Mouse (Mus musculus) urinary bladder, postnatal 25 days (tissue): ENCODE results near the gene Gm49369.
"Not testable (repeated sequence)": the region's sequence is repeated elsewhere in the genome, so short reads cannot be mapped to it uniquely, and the experiment has no call there.

Experiments used
- DNase-seq: peaks from one replicate; pipeline ENCODE4 v3.0.0; 2022; ENCODE audit warnings: low spot score

The Gm49369 gene

DNA sequence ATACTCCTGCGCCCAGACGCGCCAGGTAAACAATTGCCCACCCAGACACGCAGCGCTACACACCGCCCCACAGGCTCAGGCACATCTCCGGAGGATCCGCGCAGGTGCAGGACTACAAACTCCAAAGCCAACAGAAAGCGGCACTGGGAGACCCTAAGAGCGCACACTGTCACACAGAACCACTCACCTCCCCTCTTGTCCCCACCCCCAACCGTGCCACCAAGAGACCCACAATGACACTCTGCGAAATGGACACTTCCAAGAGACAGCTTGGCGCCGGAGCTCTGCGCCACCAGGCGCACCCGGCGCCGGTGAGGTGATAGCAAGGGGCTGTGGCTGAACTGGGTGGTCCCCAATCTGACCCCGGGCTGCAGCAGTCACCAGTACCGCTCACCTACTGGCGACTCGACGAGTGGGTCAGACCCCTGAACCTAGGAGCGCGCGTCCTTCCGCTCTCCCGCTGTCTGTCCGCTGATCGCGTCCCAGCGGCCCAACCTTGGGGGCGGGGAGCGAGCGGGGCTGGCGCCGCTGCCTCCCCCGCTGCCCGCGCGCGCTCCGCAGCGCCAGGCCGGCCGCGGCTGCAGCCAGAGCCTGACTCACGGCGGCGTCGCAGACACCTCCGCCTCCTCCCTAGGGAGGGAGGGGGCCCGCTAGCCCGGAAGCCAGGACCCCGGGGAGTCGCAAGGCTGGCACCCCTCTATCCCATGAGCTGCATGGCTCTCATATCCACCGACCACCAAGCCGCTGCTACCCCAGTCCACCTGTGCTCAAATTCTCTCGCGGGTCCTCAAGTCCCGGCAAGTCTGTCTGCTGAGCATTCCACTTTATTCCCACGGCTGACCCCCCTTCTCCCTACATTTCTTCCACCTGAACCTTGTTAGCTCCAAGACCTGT is 10.5 kb downstream of the Gm49369 start:
- DNase-seq = no peak

DNA sequence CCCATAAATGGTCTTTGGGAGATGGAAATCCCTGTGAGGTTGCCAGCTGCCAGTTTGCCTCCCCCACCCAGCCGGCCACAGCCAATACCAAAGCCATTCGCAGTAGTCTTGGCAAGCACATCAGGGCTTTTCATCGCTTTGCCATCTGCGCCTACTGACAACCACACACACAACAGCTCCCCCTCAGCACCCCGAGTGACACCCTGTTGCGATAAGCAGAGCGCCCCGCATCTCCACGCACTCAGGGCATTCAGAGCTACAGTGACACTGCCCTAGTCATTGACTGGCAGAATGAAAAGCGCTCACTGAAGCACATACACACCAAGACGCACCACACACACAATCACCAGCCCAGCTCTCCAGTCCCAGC is 11.1 kb downstream of the Gm49369 start:
- no peak for DNase-seq

DNA sequence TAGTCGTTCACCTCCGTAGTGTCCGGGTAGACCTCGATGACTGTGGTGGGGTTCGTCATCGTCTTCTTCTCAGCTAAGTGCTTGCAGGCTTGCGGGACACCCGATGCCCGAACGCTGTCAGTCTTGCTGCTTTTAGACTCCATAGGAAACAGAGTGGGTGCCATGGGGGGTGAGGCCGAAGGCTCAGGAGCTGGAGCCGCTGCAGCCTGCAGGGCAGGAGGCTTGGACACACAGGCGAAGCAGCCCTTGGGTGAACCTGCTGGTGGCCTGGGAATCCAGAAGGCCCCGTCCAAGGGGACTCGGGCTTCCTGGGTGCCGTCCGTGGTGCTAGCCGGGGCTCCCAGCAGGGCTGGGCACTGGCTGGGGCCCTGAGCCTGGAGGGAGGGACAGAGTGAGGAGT is 11.5 kb downstream of the Gm49369 start:
- DNase-seq = no peak

DNA sequence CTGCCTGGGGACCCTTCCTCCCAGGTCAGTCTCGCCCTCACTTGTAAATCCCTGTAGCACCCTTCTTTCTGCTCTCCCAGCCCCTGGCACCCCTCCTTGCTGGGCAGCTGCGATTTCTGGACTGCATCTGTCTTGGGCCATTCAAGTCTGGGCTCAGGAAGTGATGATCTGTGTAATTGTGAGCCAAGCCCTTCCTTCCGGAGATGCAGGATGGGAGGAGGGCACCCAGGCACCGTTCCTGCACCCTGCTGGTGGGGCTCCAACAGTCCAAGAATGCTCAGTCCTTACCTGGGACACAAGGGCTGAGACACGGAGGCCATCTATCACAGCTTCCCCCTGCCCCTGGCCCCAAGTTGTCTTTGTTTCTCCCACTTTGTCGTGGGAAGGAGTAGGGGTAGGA is 12.6 kb downstream of the Gm49369 start:
- DNase-seq = no peak

DNA sequence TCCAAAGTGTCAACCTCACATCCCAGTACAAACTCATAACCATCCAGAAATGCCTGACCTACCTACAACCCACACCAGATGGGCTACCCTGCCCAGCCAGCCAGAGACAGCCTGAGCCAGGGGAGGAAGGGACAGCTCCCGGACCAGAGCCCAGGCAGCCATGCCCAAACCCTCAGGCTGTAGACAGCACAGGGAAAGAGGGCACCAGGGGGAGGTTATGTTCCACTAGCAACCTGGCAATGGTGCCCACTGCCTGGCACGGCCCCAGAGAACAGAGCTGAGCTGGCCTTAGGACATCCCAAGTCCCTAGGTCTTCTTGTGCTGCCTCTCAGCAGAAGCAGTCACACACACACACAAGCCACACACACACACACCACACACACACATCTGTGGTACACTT is 13.6 kb downstream of the Gm49369 start:
- no peak for DNase-seq

DNA sequence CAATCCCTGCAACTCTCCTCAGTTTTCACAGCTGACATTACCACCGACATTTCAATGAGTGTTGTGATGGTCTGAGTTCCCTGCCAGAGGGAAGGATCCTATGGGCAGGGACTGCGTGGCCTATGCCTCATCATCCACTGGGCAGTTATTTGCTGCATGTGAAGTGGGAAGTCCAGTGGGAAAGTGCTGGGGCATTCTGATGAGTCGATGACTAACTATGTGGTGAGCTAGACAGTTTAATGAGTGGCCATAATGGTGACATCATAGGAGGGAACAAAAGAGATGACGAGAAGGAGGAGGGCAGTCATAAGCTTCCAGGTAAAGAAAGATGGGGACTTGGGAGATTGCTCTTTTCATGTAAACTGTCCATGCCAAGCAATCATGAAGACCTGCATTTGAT is 19.4 kb downstream of the Gm49369 start:
- no peak for DNase-seq

DNA sequence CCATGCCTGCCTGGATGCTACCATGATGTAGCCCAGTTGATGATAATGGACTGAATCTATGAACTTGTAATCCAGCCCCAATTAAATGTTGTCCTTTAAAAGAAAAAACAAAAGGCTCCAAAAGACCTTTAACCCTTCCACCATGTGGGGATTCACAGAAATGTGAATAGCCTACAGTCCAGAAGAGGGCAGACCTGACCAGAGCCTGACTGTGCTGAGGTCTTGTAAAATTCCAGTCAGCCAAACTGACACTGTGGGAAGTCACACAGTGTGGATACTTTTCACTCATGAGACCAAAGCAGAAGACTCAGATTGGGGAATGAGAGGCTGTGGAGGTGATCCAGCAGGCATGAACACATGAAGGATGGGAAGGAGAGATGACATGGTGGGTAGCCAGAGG is 21.7 kb downstream of the Gm49369 start:
- DNase-seq = no peak

DNA sequence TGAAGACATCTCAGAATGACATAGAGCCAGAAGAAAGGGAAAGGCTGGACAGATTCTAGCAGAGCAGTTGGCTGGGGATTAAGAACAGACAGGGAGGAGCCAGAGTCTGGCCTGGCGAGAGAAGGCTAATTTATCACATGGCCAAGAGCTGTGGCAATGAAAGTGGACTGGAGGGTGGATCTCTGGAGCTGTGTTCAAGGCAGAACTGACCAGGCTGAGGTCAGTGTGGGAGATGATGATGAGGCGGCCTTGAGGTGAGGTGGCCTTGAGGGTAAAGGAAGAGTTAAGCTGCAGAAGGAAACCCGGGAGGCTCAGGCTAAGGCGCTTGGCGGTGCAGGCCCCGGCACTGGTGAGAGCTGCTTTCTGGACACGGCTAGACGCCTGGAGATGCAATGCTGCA is 23.3 kb downstream of the Gm49369 start:
- DNase-seq = no peak

DNA sequence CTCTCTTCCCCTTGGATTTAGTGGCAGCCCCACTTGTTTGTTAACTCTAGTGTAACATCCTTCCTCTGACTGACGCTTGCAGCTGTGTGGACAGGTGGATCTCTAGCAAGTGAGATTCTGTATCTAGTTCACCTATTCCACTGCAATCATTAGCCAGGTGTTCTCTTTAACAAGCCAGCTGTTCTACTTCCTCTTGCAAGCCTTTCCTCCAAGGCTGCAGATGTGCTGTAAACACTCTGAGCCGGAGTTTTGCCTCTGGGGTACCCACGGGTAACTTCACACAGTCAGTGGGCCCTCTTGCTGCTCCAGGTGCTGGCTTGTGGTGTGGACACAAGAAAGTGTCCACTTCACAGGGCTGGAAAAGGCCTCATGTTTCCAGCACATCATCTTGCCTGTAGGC is 24.9 kb downstream of the Gm49369 start:
- DNase-seq = no peak

DNA sequence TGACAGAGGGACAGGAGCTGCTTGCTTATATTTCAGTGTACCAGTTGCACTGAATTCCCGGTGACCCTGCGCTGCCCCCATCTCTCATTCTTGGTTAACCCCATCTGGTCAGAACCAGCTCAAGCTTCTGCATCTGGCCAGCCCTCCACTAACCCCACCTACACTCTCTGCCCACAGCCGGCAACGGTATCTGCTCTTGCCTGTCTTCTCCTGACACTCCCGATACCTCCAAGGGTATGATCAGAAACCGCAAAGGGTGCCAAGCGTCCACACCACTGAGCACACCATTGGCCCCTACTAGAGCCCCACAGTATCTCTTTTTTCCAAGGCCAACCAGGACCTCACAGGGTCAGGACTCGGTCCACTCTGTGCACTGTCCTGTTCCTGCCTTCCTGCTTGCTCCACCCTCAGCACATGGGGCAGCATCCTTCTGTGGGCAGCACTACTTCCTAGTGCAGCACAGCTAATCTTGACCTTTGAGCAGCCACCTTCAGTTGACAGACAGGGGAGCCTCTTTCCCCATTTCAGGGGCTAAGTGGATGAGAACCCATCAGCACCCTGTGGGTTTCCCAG is 27.7 kb downstream of the Gm49369 start:
- DNase-seq = no peak

DNA sequence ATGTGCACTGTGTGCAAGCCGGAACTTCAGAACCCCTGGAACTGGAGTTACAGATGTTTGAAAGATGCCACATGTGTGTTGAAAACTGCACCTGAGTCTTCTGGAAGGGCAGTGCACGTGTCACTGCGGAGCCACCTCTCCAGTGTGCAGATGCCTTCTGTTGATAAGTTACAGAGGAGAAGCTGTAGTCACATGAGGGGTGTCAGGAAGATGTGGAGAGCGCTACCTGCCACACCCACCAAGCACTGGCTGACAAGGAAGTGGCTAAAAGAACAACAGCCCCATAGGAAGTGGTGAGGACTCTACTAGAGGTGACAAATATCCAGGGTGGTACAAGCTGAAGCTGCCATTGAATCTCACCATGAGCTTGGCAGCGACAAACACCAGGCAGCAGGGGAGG is 28.6 kb downstream of the Gm49369 start:
- DNase-seq = no peak

DNA sequence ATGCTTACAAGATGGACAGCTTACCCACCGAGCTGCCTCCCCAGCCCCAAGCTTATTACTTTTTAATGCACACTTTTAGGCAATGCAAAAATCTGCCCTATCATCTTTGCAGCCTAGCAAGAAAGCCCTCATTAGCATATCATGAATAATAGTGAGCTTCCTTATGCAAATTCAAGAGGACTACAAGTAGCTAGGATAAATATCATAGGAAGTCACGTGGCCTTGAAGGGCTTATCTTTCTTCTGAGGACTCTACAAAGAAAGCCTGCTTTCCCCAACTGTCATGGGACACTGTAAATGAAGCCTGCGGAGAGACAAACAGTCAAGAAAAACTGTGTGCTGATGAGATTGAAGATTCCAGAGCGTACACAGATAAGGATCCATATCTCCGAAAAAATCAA is 30.9 kb downstream of the Gm49369 start:
- no peak for DNase-seq

DNA sequence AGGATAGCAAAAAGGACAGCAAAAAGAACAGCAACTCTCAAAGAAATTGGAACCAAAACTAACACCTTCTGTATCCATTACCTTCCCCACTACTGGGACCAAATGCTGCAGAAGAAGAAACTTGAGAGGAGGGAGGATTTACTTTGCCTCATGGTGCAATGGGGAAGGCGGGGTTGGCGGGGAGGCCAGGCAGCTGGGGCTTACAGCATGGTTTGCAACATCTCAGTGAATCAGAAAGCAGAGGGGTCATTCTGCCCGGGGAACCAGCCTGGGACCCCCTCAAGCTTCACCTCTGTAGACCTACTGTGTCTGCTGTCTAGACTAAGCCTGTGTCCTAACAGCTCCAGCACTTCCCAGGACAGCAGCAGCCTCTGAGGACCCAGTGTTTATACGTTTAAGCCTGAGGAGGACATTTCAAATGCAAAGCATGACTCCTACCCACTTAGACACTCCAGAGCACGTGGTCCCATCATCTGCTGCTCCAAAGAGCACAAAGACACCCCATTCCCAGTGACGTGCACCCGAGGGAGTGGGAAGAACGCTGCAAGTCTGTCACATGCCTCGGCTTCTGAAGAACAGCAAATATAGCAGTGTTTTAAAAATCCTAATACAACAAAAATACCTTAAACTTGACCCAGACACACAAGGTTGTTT is 33.0 kb downstream of the Gm49369 start:
- DNase-seq = no peak

DNA sequence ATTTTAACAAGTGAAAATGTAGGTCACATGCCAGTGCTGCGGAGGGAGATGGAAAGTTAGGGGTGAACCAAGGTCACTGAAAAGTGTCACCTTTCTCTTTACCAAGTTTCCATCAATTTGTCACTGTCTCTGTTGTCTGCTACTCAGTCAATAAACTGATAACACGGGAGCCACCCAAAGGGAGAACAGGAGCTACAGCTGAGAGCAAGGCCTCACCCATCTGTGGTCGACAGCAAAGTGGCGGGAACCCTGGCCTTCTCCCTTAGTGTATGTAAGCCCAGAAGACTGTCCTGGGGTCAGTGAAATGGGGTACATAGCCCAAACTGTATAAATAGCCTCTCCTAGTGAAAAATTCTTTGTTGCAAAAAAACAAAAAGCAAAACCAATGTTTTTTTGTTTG is 34.9 kb downstream of the Gm49369 start:
- no peak for DNase-seq

DNA sequence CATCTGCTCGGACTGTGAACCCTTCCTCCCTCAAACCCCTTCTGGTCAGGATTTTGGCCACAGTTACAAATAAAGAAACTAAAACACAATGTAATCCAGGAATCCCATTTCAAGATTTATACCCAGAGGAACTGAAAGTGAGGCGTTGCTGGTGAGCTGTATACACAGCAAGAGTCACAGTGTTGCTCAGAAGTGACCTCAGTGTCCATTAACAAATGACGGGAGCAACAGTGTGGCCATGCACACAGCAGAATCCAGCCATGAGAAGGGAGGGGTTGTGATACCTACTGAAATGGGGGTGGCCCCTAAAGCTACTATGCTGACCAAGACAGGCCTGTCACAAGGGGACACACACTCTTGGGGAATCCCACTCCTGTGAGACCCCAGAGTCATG is 40.2 kb downstream of the Gm49369 start:
- DNase-seq = no peak

DNA sequence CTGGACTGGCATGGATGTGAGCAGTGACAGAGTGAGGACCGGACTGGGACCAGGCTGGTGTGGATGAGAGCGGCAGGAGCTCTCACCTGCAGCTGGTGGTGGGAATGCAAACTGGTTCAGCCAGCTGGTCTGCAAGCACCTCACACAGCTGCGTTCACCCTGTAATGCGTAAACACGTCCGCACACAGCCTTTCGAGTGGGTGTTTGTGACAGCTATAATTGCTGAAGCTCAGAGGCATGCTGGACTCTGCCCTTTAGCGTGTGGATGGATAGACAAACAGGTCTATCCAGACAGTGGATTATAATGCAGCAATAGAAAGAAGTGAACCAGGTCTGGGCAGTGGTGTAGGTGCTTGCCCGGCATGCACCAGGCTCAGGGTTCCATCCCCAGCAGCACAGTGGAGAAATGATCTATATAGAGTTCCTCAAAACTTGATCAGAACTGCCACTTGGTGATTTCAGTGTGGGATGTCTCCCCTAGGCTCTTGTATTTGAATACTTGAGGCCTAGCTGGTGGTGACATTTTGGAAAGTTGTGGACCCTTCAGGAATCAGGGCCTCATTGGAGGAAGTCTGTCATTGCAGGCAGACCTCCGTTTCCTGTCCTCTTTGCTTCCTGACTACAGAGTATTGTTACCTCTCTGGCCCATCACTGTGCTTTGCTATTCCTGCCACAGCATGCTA is 40.8 kb downstream of the Gm49369 start:
- DNase-seq = no peak

DNA sequence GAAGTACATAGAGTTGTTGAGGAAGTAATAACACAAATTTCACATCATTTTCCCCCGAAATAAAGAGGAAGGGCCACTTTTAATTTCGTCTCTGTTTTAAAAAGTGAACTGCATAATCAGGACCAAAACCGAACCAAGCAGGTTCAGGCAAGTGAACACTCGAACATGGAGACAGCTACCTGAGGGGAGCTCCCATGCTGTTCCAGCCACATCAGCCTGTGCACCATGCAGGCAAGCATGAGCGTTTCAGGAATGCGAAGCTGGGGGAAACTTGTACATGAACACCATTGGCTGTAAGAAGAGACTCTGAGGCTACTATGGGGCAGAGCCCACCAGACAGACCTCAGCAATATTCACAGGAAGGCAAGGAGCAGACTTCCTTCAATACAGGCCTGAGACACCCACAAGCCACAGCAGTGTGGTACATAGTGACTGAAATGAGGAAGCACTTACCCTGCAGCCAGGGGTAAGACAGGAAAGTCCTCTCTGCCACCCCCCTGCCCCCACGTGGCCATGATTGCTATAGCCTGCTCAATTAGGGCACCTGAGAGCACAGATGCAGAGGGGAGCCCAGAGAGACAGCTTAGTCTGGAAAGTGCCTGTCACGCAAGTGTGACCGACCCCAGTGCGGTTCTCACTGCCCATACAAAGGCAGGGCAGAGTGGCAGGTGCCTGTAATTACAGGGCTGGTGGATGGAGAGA is 42.0 kb downstream of the Gm49369 start:
- no peak for DNase-seq

DNA sequence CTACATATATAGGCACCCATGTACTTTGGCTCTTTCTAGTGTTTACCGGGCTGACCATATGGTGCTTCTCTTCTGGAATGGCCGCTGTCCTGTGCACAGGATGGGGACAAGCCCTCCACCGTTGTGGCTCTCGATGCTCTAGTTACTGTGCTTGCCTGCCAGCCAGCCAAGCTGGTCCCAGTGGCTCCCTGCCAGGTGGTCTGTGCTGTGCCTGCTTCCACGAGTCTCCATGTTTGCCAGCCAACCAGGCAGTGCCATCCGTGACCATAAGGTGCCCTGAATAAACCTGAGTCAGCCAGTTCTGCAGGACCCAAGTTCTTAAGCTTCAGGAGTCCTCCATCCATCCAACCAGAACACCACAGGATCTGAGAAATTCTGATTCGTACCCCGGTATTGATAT is 47.3 kb downstream of the Gm49369 start:
- DNase-seq = no peak

DNA sequence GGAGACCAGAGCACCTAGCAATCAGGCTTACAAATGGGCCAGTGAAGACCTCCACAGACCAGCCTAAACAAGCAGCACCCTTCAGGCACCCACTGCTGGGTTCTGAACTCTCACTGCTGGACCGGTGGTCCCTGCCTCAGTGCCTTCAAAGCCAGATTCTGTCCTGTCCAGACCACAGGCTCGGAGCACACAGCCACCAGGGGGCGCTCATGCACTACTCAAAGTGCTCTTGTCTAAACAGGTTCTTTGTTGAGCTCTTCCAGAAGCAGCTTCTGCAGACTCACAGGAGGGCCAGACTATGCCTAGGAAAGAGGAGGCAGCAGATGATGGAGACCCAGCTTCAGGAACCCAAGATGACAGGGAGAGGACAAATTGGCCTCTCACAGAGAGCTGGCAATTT is 48.2 kb downstream of the Gm49369 start:
- peak; percentile 94 for DNase-seq

DNA sequence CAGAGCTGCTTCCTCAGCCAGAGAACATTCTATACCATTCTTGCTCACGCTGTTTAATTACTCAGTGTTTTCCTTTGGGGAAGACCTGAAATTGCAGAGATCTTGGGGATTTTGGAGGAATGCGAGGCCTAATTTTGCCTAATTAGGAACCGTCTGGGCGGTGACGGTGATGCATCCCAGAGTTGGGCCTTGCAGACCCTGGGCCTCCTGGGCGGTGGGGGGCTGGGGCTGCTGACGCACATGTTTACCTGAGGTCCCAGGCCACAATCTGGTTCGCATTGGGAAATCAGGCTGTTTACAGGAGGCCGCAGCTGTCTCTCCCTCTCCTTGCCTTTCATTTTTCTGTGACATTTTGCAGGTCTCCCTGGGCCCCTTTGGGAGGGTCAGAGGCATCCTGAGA is 49.7 kb downstream of the Gm49369 start:
- DNase-seq = not testable (repeated sequence)

DNA sequence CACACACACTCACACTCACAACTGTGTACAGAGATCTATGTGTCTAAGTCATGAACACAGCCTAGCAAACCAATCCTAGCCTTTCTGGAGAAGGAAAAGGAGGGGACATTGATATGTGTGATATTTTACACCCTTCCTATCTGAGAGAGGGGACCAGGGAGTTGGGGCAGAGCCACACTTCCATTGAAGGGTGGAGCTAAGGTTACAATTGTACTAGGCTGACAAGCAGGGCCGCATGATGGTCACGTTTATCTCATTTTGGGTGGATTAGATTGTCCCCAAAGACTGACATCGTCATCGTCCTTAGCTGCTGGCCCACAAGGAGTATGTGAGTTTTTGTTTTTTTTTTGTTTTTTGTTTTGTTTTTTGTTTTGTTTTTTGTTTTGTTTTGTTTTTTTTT is 51.2 kb downstream of the Gm49369 start:
- DNase-seq = no peak

DNA sequence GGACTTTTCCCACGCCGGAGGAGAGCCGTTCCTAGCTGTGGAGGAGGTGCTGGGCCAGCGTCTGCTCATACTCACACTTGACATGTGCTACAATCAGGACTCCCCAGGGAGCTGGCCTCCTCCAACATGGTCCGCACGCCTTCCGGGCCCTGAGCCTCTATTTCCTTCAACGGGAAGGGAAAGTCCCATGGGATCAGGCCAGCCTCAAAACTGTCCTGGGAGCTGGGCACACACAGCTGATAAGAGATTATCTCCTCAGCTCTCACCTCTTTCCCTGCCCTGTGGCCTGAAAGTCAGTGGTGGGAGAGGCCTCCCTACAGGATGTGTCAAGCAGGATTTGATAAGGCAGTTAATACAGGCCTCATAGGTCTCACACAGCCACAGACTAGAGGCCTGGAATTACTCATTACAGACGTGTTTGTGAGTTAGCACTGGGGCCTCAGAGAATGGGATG is 52.2 kb downstream of the Gm49369 start:
- DNase-seq = no peak
